Mouse (Mus musculus) stomach, postnatal 0 days (tissue): Measurements from ENCODE around the gene Nid2.

ENCODE experiments used
- CTCF ChIP-seq: IDR thresholded peaks from 2 replicates; pipeline ENCODE4 v1.5.1; 2016; ENCODE audit warnings: antibody characterized with exemption, low read depth, mild to moderate bottlenecking, moderate library complexity
- EP300 ChIP-seq: optimal IDR thresholded peaks from 2 replicates; pipeline ENCODE3; 2016; ENCODE audit warnings: antibody characterized with exemption

- TF ChIP-seq CTCF = no peak
- TF ChIP-seq EP300 = no peak
Observed at GRCm38 (mm10) chr14:19720044-19720611, 30.9 kb upstream of the Nid2 start.
